Mouse (Mus musculus) G1E (cell line): ENCODE measurements around the gene Pcolce.

ENCODE experiments used
- CTCF ChIP-seq: IDR thresholded peaks from 2 replicates; pipeline ENCODE4 v1.5.1; 2012; ENCODE audit warnings: low read depth, low read length, inconsistent platforms, mixed read lengths
- GATA1 ChIP-seq: IDR thresholded peaks from 2 replicates; pipeline ENCODE4 v1.6.1; 2012; ENCODE audit warnings: borderline replicate concordance, low read length, inconsistent platforms, mixed read lengths
- TAL1 ChIP-seq: conservative IDR thresholded peaks from 2 replicates; pipeline ENCODE4 v1.6.1; 2012; ENCODE audit warnings: low read depth, low read length, inconsistent platforms, mixed read lengths

- TF ChIP-seq CTCF: no peak
- no peak for TF ChIP-seq GATA1
- TF ChIP-seq TAL1: no peak
Observed at GRCm38 (mm10) chr5:137590507-137590906, 23.1 kb downstream of the Pcolce start.
